Mouse (Mus musculus) olfactory bulb, adult 2 months (tissue): Measurements from ENCODE around the gene Focad.

Experiments
- CTCF ChIP-seq: fragments of 200-500 bp; IDR thresholded peaks from 2 replicates; pipeline ENCODE4 v1.5.1; 2012; ENCODE audit warnings: low read depth, mild to moderate bottlenecking, low read length, moderate library complexity; ENCODE audit not compliant: insufficient read depth
- POLR2A ChIP-seq: fragments of 200-500 bp; IDR thresholded peaks from 2 replicates; pipeline ENCODE4 v1.6.1; 2012; ENCODE audit warnings: mild to moderate bottlenecking, low read depth, low read length, moderate library complexity; ENCODE audit not compliant: insufficient read depth

DNA sequence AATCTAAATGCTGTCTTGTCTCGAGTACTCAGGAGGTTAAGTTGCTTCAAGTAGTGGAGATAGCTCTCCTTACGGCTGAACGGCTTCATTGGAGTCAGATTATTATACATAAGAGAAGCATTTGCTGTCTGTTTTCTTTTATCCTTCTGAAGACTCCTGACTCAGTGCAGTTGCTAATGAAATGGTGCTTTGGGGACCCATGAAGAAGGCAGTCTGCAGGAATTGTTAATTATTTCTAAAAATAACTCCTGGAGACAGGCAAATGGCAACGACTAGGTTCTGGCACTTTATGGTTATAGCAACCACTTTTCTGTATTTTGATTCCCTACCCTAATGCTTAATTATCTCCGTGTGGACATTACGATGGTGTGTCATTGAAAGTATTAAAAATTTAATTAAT is 201.1 kb downstream of the Focad start:
- TF ChIP-seq POLR2A: no peak
- no peak for TF ChIP-seq CTCF
